Mouse (Mus musculus) liver, embryonic 12.5 days (tissue): ENCODE data around the gene Gtf2a2. TPM values are rescaled to one million over a fixed set of nuclear protein-coding genes. Genes with fewer than 3 reads are reported as not detected.
"Not testable (repeated sequence)": the region's sequence is repeated elsewhere in the genome, so short reads cannot be mapped to it uniquely, and the experiment has no call there.

Experiments used
- ATAC-seq: fragments of 200-750 bp; cut with Nextera tagmentation; 2 replicates; pipeline ENCODE4 v1.8.0; 2017; ENCODE audit warnings: moderate number of reproducible peaks, mild to moderate bottlenecking, moderate library complexity
- H3K27ac ChIP-seq: fragments of 300-500 bp; sonication (generic); 2 replicates; pipeline ENCODE4 v1.5.1; 2016; ENCODE audit warnings: mild to moderate bottlenecking
- H3K27me3 ChIP-seq: fragments of 300-500 bp; sonication (generic); replicated peaks from 2 replicates; pipeline ENCODE4 v1.6.1; 2016; ENCODE audit warnings: mild to moderate bottlenecking, moderate library complexity
- H3K36me3 ChIP-seq: fragments of 300-500 bp; sonication (generic); 2 replicates; pipeline ENCODE4 v1.6.1; 2016; ENCODE audit warnings: mild to moderate bottlenecking, moderate library complexity
- H3K4me1 ChIP-seq: fragments of 300-500 bp; sonication (generic); 2 replicates; pipeline ENCODE4 v1.6.1; 2016
- H3K4me2 ChIP-seq: fragments of 300-500 bp; sonication (generic); 2 replicates; pipeline ENCODE4 v1.6.1; 2016; ENCODE audit warnings: mild to moderate bottlenecking, moderate library complexity
- H3K4me3 ChIP-seq: fragments of 300-500 bp; sonication (generic); 2 replicates; pipeline ENCODE4 v1.5.1; 2016; ENCODE audit warnings: mild to moderate bottlenecking, moderate library complexity
- H3K9ac ChIP-seq: fragments of 300-500 bp; sonication (generic); 2 replicates; pipeline ENCODE4 v1.6.1; 2016; ENCODE audit warnings: mild to moderate bottlenecking, moderate library complexity
- H3K9me3 ChIP-seq: fragments of 300-500 bp; sonication (generic); replicated peaks from 2 replicates; pipeline ENCODE4 v1.6.1; 2016; ENCODE audit warnings: mild to moderate bottlenecking, moderate library complexity
- WGBS: fragments of 180-500 bp; shearing (Covaris S2); methylation state at CpG from one replicate; pipeline ENCODE4 v1.1.7; 2016; ENCODE audit not compliant: insufficient replicate concordance; 5-methylcytosine and 5-hydroxymethylcytosine counted together
- polyA plus RNA-seq: library from polyadenylated mRNA; unstranded; fragments of >200 nt; fragmentation: Nextera tagmentation; extraction: Ambion mirVana; gene quantifications from 2 replicates; pipeline ENCODE4 v1.2.1, GENCODE M21; 2016

The Gtf2a2 gene
- polyA plus RNA-seq, 1 experiment from 2014 or later, result 170 TPM

- H3K27me3 ChIP-seq, ATAC-seq, H3K4me2 ChIP-seq, H3K27ac ChIP-seq, H3K4me3 ChIP-seq, H3K9ac ChIP-seq, H3K9me3 ChIP-seq: not testable (repeated sequence)
- WGBS, result 59% methylated on average over 1 of the region's 1 CpGs
- Histone ChIP-seq H3K4me1 (peaks cover 48% of the 10 kb centered on the region), H3K36me3 (peaks cover 39% of the 10 kb centered on the region)
Measured at GRCm38 (mm10) chr9:70023615-70024014, 11.3 kb downstream of the Gtf2a2 start.

DNA sequence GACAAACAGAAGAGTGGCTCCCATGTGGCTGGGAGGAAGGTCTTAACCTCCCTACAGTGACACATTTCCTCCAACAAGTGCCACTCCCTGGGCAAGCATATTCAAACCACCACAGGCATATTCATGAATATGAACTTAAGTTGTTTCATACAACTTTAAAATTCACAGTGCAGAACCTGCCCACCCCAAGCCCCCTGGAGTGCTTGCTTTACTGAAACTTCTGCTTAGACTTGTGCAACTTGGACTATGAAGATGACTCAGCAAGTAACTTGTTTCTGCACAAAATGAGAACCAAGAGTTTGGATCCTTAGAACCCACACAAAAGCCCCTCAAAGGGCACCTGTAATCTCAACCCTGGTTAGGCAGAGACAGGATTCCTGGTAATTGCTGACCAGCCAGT is 12.3 kb downstream of the Gtf2a2 start:
- H3K27me3 ChIP-seq, result 0 out of 2 replicates have a peak, but pooled peaks cover 4% of the 10 kb centered on the region
- no peak overlapping the region for H3K27ac ChIP-seq
- no peak overlapping the region for H3K4me2 ChIP-seq
- H3K36me3 ChIP-seq, result peaks cover 31% of the 10 kb centered on the region
- H3K9me3 ChIP-seq, result no peaks in the 10 kb centered on the region
- no peak for ATAC-seq
- H3K4me3 ChIP-seq, result no peak overlapping the region
- peaks cover 48% of the 10 kb centered on the region for H3K4me1 ChIP-seq
- no peak overlapping the region for H3K9ac ChIP-seq

- no peak overlapping the region for H3K4me3 ChIP-seq
- no peak overlapping the region for H3K27ac ChIP-seq
- H3K4me1 ChIP-seq, result peaks cover 48% of the 10 kb centered on the region
- no peak overlapping the region for H3K4me2 ChIP-seq
- H3K9me3 ChIP-seq, result no peaks in the 10 kb centered on the region
- peaks cover 24% of the 10 kb centered on the region for H3K36me3 ChIP-seq
- no peak for ATAC-seq
- H3K27me3 ChIP-seq, result 0 out of 2 replicates have a peak, but pooled peaks cover 4% of the 10 kb centered on the region
- no peak overlapping the region for H3K9ac ChIP-seq
- WGBS, result 85% methylated on average over 2 of the region's 2 CpGs
Measured at GRCm38 (mm10) chr9:70025365-70026012, 13.1 kb downstream of the Gtf2a2 start.

DNA sequence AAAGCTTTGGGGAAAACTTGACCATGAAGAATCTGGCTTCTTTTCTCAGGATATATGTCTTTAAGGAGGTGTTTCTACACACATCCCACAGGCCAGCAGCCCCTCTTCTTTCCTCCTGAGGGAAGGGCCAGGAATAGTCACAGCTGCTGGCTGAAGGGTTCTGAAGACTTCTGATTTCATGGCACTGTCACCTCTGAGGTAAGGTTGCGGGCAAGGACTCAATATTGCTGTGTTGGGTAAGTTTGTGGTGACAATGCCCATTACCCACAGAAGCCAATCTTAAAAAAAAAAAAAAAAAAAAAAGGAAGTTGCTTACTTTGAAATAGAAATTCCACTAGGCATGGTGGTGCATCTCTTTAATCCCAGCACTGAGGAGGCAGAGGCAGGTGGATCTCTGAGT is 19.8 kb downstream of the Gtf2a2 start:
- Histone ChIP-seq H3K4me3 (no peak overlapping the region), H3K27ac (no peak overlapping the region), H3K9me3 (no peaks in the 10 kb centered on the region), H3K36me3 (no peaks in the 10 kb centered on the region), H3K27me3 (peaks cover 26% of the 10 kb centered on the region), H3K4me1 (no peaks in the 10 kb centered on the region), H3K4me2 (no peak overlapping the region), H3K9ac (no peak overlapping the region)
- 59% methylated on average over 1 of the region's 1 CpGs for WGBS
- ATAC-seq, result no peak

DNA sequence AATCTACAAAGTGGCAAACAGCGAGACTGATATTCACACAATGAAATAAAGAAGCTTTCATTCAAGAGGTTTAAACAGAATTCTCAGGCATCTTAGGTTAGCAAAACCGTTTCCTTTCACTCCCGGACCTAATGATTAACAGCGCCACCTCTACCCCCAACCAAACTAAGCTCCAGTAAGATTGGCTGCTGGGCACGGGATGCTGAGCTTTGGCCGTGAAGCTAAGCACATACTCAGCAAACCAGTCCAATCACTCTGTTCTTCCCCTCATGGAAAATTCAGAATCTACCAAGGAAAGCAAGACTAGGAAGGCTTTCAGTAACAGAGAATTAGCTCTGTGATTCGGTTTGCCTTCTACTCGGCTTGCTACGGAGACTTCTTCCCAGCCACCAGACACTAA is 20.7 kb downstream of the Gtf2a2 start:
- Histone ChIP-seq H3K4me3 (no peak overlapping the region), H3K27ac (no peak overlapping the region), H3K36me3 (no peaks in the 10 kb centered on the region), H3K4me1 (no peaks in the 10 kb centered on the region), H3K9me3 (no peaks in the 10 kb centered on the region), H3K27me3 (peaks cover 31% of the 10 kb centered on the region), H3K9ac (no peak overlapping the region), H3K4me2 (no peak overlapping the region)
- ATAC-seq, result no peak
- 68% methylated on average over 9 of the region's 9 CpGs for WGBS

- Histone ChIP-seq H3K4me2 (no peak overlapping the region), H3K36me3 (no peaks in the 10 kb centered on the region), H3K9ac (no peak overlapping the region), H3K27ac (no peak overlapping the region), H3K4me3 (no peak overlapping the region), H3K9me3 (no peaks in the 10 kb centered on the region), H3K4me1 (no peaks in the 10 kb centered on the region), H3K27me3 (peaks cover 31% of the 10 kb centered on the region)
- 63% methylated on average over 7 of the region's 7 CpGs for WGBS
- ATAC-seq, result peak; percentile 8; the same call in 1 of the 2 replicates
Measured at GRCm38 (mm10) chr9:70034702-70035101, 22.4 kb downstream of the Gtf2a2 start.

- 52% methylated on average over 4 of the region's 4 CpGs for WGBS
- peaks cover 31% of the 10 kb centered on the region for H3K27me3 ChIP-seq
- no peak for ATAC-seq
Measured at GRCm38 (mm10) chr9:70036646-70037045, 24.3 kb downstream of the Gtf2a2 start.

DNA sequence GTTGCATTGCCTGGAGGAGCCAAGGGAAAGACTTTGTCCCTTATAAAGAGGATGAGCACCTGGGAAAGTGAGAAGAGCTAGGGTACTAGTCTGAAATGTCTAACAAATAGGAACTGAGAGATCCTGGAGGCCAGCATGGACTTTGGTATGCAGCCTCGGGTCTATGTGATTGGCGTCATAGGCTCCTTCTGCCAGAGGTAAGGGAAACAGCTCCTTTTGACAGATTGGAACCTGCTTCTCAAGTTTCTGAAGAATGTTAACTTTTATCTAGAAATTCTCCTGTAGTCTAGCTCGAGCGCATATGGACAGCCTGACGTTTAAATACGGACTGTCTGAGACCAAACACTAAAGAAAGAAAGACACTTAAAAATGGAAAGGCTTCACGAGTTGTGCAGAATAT is 25.6 kb downstream of the Gtf2a2 start, which contains the start of gene Gcnt3:
Gcnt3 (minus strand) TSS at position 101 of the 400 bp plus-strand sequence.
- Histone ChIP-seq H3K27me3 (peaks cover 31% of the 10 kb centered on the region), H3K36me3 (no peaks in the 10 kb centered on the region), H3K9ac (no peak within 1 kb of the TSS), H3K4me3 (no peak within 1 kb of the TSS), H3K4me1 (peaks cover 9% of the 10 kb centered on the region), H3K4me2 (no peak within 1 kb of the TSS), H3K9me3 (no peaks in the 10 kb centered on the region), H3K27ac (no peak within 1 kb of the TSS)
- WGBS, result 73% methylated on average over 7 of the region's 7 CpGs
- no peak for ATAC-seq

More at GRCm38 (mm10) chr9:70036646-70037045, 24.3 kb downstream of the Gtf2a2 start:
- no peak overlapping the region for H3K4me3 ChIP-seq
- no peak overlapping the region for H3K4me2 ChIP-seq
- no peaks in the 10 kb centered on the region for H3K36me3 ChIP-seq
- no peak overlapping the region for H3K27ac ChIP-seq
- H3K9ac ChIP-seq, result no peak overlapping the region
- H3K4me1 ChIP-seq, result no peaks in the 10 kb centered on the region
- H3K9me3 ChIP-seq, result no peaks in the 10 kb centered on the region

DNA sequence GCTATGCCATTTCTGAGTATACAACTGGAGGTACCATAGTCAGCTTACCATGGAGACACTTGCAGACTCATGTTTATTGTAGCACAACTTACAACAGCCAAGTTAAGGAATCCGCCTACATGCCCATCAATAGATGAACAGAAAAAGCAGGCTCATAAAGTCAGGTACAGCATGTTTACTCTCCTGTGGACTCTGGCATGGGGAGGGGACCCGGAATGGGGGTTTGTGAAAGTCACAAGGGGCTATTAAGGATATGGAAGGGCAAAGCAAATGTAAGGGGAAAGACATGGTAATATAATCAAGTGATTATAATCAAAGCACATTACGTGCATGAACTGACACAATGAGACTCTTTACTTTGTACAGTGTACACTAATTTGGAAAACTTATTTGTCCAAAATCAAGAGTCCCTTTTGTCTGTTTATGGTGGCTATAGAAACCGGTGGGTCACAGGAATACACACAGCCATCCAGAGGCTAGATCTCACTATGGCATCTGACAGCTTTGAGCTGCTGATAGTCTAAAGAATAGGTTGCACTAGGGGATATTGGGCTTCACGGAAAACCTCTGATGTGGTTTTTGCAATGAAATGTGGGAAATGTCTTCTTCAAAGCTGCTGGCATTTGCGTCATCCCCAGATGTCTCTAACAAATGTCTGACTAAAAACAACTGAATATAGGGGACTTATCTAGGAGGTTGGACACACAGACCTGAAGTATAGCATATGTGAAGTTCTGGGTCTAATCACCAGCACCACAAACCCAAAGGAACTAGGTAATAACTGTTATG is 27.4 kb downstream of the Gtf2a2 start:
- no peaks in the 10 kb centered on the region for H3K9me3 ChIP-seq
- peaks cover 27% of the 10 kb centered on the region for H3K4me1 ChIP-seq
- no peak overlapping the region for H3K4me2 ChIP-seq
- no peak overlapping the region for H3K4me3 ChIP-seq
- H3K27ac ChIP-seq, result no peak overlapping the region
- ATAC-seq, result no peak
- WGBS, result 66% methylated on average over 6 of the region's 6 CpGs
- no peak overlapping the region for H3K9ac ChIP-seq
- H3K27me3 ChIP-seq, result peaks cover 22% of the 10 kb centered on the region
- no peaks in the 10 kb centered on the region for H3K36me3 ChIP-seq

- ATAC-seq, result no peak
- Histone ChIP-seq H3K36me3 (no peaks in the 10 kb centered on the region), H3K4me3 (no peak overlapping the region), H3K4me2 (no peak overlapping the region), H3K9me3 (no peaks in the 10 kb centered on the region), H3K4me1 (peaks cover 34% of the 10 kb centered on the region), H3K27me3 (peaks cover 17% of the 10 kb centered on the region), H3K27ac (no peak overlapping the region), H3K9ac (no peak overlapping the region)
- 73% methylated on average over 11 of the region's 11 CpGs for WGBS
Measured at GRCm38 (mm10) chr9:70040570-70040969, 28.2 kb downstream of the Gtf2a2 start.

DNA sequence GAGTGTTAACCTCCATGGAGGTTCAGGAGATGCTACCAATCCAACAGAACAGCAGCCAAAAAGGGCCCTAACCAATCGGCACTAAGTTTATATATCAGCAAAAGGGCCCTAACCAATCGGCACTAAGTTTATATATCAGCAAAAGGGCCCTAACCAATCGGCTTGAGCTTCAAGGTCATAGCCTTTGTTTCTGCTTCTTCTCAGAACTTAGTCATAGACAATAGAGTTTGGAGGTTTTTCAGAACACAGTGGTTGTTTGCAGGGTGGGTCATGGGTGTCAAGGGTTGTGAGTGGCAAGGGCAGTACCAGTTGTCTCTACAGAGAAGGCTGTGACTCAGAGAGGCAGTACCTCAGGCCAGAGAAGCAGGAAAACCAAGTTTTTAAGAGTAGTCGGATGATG is 29.8 kb downstream of the Gtf2a2 start:
- Histone ChIP-seq H3K4me2 (no peak overlapping the region), H3K9me3 (no peaks in the 10 kb centered on the region), H3K4me1 (peaks cover 48% of the 10 kb centered on the region), H3K9ac (no peak overlapping the region), H3K4me3 (no peak overlapping the region), H3K36me3 (no peaks in the 10 kb centered on the region), H3K27ac (no peak overlapping the region), H3K27me3 (peaks cover 10% of the 10 kb centered on the region)
- WGBS, result 69% methylated on average over 4 of the region's 4 CpGs
- no peak for ATAC-seq

- WGBS, result 83% methylated on average over 1 of the region's 1 CpGs
- Histone ChIP-seq H3K9ac (no peak overlapping the region), H3K27me3 (0 out of 2 replicates have a peak, but pooled peaks cover 2% of the 10 kb centered on the region), H3K36me3 (no peaks in the 10 kb centered on the region), H3K4me2 (no peak overlapping the region), H3K9me3 (no peaks in the 10 kb centered on the region), H3K4me1 (peaks cover 51% of the 10 kb centered on the region), H3K4me3 (no peak overlapping the region), H3K27ac (no peak overlapping the region; the same call in 1 of the 2 replicates)
- peak; percentile 66 for ATAC-seq
Measured at GRCm38 (mm10) chr9:70042935-70043334, 30.6 kb downstream of the Gtf2a2 start.
